Mouse (Mus musculus) hindbrain, postnatal 0 days (tissue): ENCODE measurements around the gene Gm9817. TPM values are rescaled to one million over a fixed set of nuclear protein-coding genes. Genes with fewer than 3 reads are reported as not detected.

Experiments
- ATAC-seq: fragments of 200-750 bp; cut with Nextera tagmentation; 2 replicates; pipeline ENCODE4 v1.8.0; 2017; ENCODE audit warnings: mild to moderate bottlenecking, moderate TSS enrichment, moderate library complexity
- DNase-seq: peaks from one replicate; pipeline ENCODE4 v3.0.0-alpha.2; 2015; ENCODE audit warnings: low spot score
- H3K27ac ChIP-seq: fragments of 300-500 bp; sonication (generic); 2 replicates; pipeline ENCODE4 v1.5.1; 2014; ENCODE audit warnings: mild to moderate bottlenecking
- H3K27me3 ChIP-seq: fragments of 300-500 bp; sonication (generic); 2 replicates; pipeline ENCODE4 v1.6.1; 2014; ENCODE audit warnings: low read length, mixed read lengths; ENCODE audit not compliant: insufficient read depth
- H3K36me3 ChIP-seq: fragments of 300-500 bp; sonication (generic); 2 replicates; pipeline ENCODE4 v1.6.1; 2014; ENCODE audit warnings: low read length, mixed read lengths; ENCODE audit not compliant: insufficient read depth
- H3K4me1 ChIP-seq: fragments of 300-500 bp; sonication (generic); 2 replicates; pipeline ENCODE4 v1.6.1; 2014; ENCODE audit warnings: antibody characterized with exemption, low read length, mixed read lengths; ENCODE audit not compliant: insufficient read depth
- H3K4me2 ChIP-seq: fragments of 300-500 bp; sonication (generic); 2 replicates; pipeline ENCODE4 v1.6.1; 2014; ENCODE audit warnings: low read depth, mild to moderate bottlenecking, low read length, moderate library complexity, mixed read lengths
- H3K4me3 ChIP-seq: fragments of 300-500 bp; sonication (generic); 2 replicates; pipeline ENCODE4 v1.5.1; 2014; ENCODE audit warnings: low read length
- H3K9ac ChIP-seq: fragments of 300-500 bp; sonication (generic); replicated peaks from 2 replicates; pipeline ENCODE4 v1.6.1; 2014; ENCODE audit warnings: mild to moderate bottlenecking, low read length, moderate library complexity, mixed read lengths
- H3K9me3 ChIP-seq: fragments of 300-500 bp; sonication (generic); 2 replicates; pipeline ENCODE4 v1.6.1; 2016; ENCODE audit warnings: low read length, mixed read lengths
- CTCF ChIP-seq: IDR thresholded peaks from 2 replicates; pipeline ENCODE4 v1.5.1; 2016; ENCODE audit warnings: antibody characterized with exemption, control low read depth, low read depth
- WGBS: fragments of 180-500 bp; shearing (Covaris S2); extraction: QIAGEN DNeasy Blood & Tissue Kit; methylation state at CpG from one replicate; pipeline ENCODE4 v1.1.7; 2014; 5-methylcytosine and 5-hydroxymethylcytosine counted together
- polyA plus RNA-seq: library from polyadenylated mRNA; unstranded; fragments of >200 nt; fragmentation: Nextera tagmentation; extraction: Ambion mirVana; gene quantifications from 2 replicates; pipeline ENCODE4 v1.2.1, GENCODE M21; 2015
- total RNA-seq: library from RNA; depleted of rRNA; stranded (reverse); fragments of >200 nt; gene quantifications from 2 replicates; pipeline ENCODE4 v1.2.3, GENCODE M21; 2014

The Gm9817 gene
- total and polyA plus RNA-seq, 2 experiments from 2014 or later: 0.16 to 0.21 TPM

- no peaks in the 10 kb centered on the region for H3K27me3 ChIP-seq
- no peak for TF ChIP-seq CTCF
- H3K9me3 ChIP-seq: no peaks in the 10 kb centered on the region
- DNase-seq: no peak
- H3K27ac ChIP-seq: no peak overlapping the region
- no peak overlapping the region for H3K9ac ChIP-seq
- H3K4me1 ChIP-seq: no peaks in the 10 kb centered on the region; the same call in 1 of the 2 replicates
- no peak overlapping the region for H3K4me2 ChIP-seq
- 72% methylated on average over 3 of the region's 3 CpGs for WGBS
- no peak for ATAC-seq
- H3K4me3 ChIP-seq: no peak overlapping the region
- no peaks in the 10 kb centered on the region for H3K36me3 ChIP-seq
Measured at GRCm38 (mm10) chr13:45053843-45054242, 24.6 kb upstream of the Gm9817 start.

- TF ChIP-seq CTCF: no peak
- 65% methylated on average over 17 of the region's 17 CpGs for WGBS
- Histone ChIP-seq H3K27ac (no peak overlapping the region), H3K27me3 (no peaks in the 10 kb centered on the region), H3K36me3 (no peaks in the 10 kb centered on the region), H3K4me2 (no peak overlapping the region), H3K4me3 (no peak overlapping the region), H3K9ac (no peak overlapping the region), H3K4me1 (no peaks in the 10 kb centered on the region), H3K9me3 (no peaks in the 10 kb centered on the region)
- DNase-seq: no peak
- ATAC-seq: no peak
Measured at GRCm38 (mm10) chr13:45059206-45059605, 19.3 kb upstream of the Gm9817 start.

- no peaks in the 10 kb centered on the region for H3K9me3 ChIP-seq
- no peak overlapping the region for H3K4me3 ChIP-seq
- ATAC-seq (no peak), DNase-seq (no peak)
- H3K9ac ChIP-seq: no peak overlapping the region
- no peaks in the 10 kb centered on the region for H3K36me3 ChIP-seq
- no peak for TF ChIP-seq CTCF
- whole genome bisulfite sequencing: 66% methylated on average over 5 of the region's 5 CpGs
- no peaks in the 10 kb centered on the region for H3K27me3 ChIP-seq
- H3K4me2 ChIP-seq: no peak overlapping the region
- H3K27ac ChIP-seq: no peak overlapping the region
- no peaks in the 10 kb centered on the region for H3K4me1 ChIP-seq
Measured at GRCm38 (mm10) chr13:45063146-45063545, 15.3 kb upstream of the Gm9817 start.

DNA sequence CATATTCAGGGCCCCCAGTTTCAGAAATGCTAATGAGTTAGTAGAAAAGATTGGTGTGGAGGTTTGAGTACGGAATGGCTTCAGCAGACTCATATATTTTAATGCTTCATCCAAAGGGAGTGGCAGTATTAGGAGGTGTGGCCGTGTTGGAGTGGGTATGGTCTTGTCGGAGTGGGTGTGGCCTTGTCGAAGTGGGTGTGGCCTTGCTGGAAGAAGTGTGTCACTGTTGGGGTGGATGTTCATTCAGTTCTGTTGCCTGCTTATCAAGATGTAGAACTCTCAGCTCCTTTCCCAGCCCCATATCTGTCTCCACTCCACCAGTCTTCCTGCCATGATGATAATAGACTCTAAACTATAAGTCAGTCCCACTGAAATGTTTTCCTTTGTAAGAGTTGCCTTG is 13.5 kb upstream of the Gm9817 start:
- TF ChIP-seq CTCF: no peak
- H3K9ac ChIP-seq: no peak overlapping the region
- H3K4me2 ChIP-seq: no peak overlapping the region
- WGBS: 91% methylated on average over 4 of the region's 4 CpGs
- H3K4me3 ChIP-seq: no peak overlapping the region
- DNase-seq (no peak), ATAC-seq (no peak)
- no peaks in the 10 kb centered on the region for H3K4me1 ChIP-seq
- no peaks in the 10 kb centered on the region for H3K27me3 ChIP-seq
- no peaks in the 10 kb centered on the region for H3K36me3 ChIP-seq
- no peaks in the 10 kb centered on the region for H3K9me3 ChIP-seq
- H3K27ac ChIP-seq: no peak overlapping the region

GRCm38 (mm10) chr13:45070366-45070765 is 8.1 kb upstream of the Gm9817 start:
- ATAC-seq: no peak
- H3K4me1 ChIP-seq: no peaks in the 10 kb centered on the region
- no peaks in the 10 kb centered on the region for H3K27me3 ChIP-seq
- no peaks in the 10 kb centered on the region for H3K9me3 ChIP-seq
- no peak overlapping the region for H3K9ac ChIP-seq
- DNase-seq: peak; percentile 49
- no peaks in the 10 kb centered on the region for H3K36me3 ChIP-seq
- no peak overlapping the region for H3K4me3 ChIP-seq
- no peak for TF ChIP-seq CTCF
- H3K27ac ChIP-seq: no peak overlapping the region
- no peak overlapping the region for H3K4me2 ChIP-seq
- WGBS: 54% methylated on average over 6 of the region's 6 CpGs

GRCm38 (mm10) chr13:45075012-45075411 is 3.5 kb upstream of the Gm9817 start:
- Histone ChIP-seq H3K27me3 (no peaks in the 10 kb centered on the region), H3K9ac (no peak overlapping the region), H3K36me3 (no peaks in the 10 kb centered on the region), H3K9me3 (no peaks in the 10 kb centered on the region), H3K4me2 (no peak overlapping the region), H3K4me1 (no peaks in the 10 kb centered on the region), H3K27ac (no peak overlapping the region), H3K4me3 (no peak overlapping the region)
- no peak for TF ChIP-seq CTCF
- DNase-seq (peak; percentile 23), ATAC-seq (no peak)

DNA sequence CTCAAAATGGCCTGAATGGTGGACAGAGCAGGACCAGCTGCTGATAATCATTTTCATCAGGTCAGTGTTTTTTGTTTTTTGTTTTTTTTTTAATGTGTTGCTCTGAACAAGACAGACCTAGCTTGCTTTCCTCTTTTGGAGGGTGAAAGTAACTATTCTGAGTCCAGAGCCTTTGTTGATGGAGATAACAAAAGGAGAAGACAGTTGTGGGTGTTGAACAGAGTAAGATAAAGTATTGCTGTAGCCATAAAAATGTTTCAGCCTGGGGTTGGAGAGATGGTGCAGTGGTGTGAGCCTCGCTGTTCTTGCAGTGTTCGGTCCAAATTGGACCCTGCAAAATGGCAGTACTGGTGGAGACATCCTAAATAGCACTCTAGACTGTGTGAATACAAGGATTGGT is 2.8 kb upstream of the Gm9817 start:
- no peak for TF ChIP-seq CTCF
- Histone ChIP-seq H3K9me3 (no peaks in the 10 kb centered on the region), H3K4me3 (no peak overlapping the region), H3K9ac (no peak overlapping the region), H3K36me3 (no peaks in the 10 kb centered on the region), H3K27ac (no peak overlapping the region), H3K4me2 (no peak overlapping the region), H3K27me3 (no peaks in the 10 kb centered on the region), H3K4me1 (no peaks in the 10 kb centered on the region)
- DNase-seq (no peak), ATAC-seq (no peak)
- 95% methylated on average over 2 of the region's 2 CpGs for WGBS
